Mouse (Mus musculus): ENCODE data around the gene Cdc42bpg. TPM values are rescaled to one million over a fixed set of nuclear protein-coding genes. Genes with fewer than 3 reads are reported as not detected.

The Cdc42bpg gene
- polyA plus RNA-seq, 1 experiment from 2014 or later = 0.35 TPM

DNA sequence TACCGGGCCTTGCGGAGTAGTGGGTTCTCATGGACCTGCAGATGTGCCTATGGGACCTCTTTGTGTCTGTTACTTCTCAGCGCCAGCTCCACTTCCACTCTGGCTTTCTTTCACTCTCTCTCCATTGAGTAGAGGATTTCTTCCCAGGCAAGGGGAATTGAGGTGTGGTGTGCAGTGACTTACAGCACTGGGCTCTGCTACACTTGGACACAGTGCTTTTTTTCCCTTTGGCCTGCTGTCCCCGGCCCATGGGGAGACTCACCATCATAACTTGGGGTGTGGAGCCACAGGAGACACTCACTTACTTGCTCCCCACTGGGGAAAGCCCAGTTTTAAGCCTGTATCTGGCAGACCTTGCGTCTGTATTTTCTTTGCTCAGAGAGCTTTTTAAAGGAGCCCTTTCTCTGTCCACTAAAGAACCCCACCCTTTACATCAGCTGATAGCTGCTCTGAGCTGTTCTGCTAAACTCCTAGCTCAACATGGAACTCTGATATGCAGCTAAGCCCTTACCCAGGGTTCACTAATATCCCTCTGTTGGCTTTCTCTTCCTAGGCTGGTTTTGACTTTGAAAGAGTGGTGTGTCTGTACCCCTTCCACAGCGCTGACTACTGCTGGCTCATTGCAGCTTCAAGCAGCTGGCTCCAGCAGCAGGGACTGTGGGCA, 26.6 kb upstream of the Cdc42bpg start:
- DNase-seq = no peak
- Histone ChIP-seq H3K4me3 (ENCODE audit: low read depth, low read length) (peak overlapping the region; percentile 67), H3K4me1 (ENCODE audit: insufficient read depth) (peaks cover 81% of the 10 kb centered on the region), H3K4me2 (ENCODE audit: low read depth, low read length) (peak overlapping the region; percentile 91), H3K9ac (replicated peaks) (peak overlapping the region; percentile 69), H3K27me3 (ENCODE audit: insufficient read depth, low read length) (no peaks in the 10 kb centered on the region), H3K36me3 (replicated peaks; ENCODE audit: insufficient read depth, low read length) (peaks cover 43% of the 10 kb centered on the region), H3K9me3 (ENCODE audit: low read length) (no peaks in the 10 kb centered on the region), H3K27ac (ENCODE audit: low read depth) (peak overlapping the region; percentile 83; the same call in 1 of the 2 replicates)
- TF ChIP-seq CTCF (IDR thresholded peaks at IDR 0.05; ENCODE audit: low read depth) (no peak), EP300 (IDR thresholded peaks at IDR 0.05; ENCODE audit: low read depth) (no peak)
- no peak for ATAC-seq
- WGBS (ENCODE audit: insufficient replicate concordance) = 80% methylated on average over 6 of the region's 6 CpGs

DNA sequence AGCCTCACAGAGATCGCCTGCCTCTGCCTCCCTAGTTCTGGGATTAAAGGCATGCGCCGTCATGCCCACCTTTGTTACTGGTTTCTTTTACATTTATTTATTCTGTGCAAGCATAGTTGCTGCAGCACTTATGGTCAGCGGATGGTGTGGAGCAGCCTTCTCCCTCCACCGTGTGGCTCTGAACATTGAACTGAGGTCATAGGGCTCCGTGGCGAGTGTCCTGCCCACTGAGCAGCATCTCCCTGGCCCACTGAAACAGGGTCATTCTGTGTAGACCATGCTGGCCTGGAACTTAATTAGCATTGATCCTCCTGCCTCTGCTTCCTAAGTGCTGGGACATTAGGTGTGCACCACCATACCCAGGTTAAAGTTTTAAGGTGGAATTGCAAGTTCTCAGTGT, 25.7 kb upstream of the Cdc42bpg start:
- DNase-seq (no peak), ATAC-seq (no peak)
- Histone ChIP-seq H3K4me3 (ENCODE audit: low read depth, low read length) (no peak overlapping the region), H3K27me3 (ENCODE audit: insufficient read depth, low read length) (no peaks in the 10 kb centered on the region), H3K4me1 (ENCODE audit: insufficient read depth) (peaks cover 83% of the 10 kb centered on the region), H3K9me3 (ENCODE audit: low read length) (no peaks in the 10 kb centered on the region), H3K36me3 (replicated peaks; ENCODE audit: insufficient read depth, low read length) (peaks cover 43% of the 10 kb centered on the region), H3K27ac (ENCODE audit: low read depth) (no peak overlapping the region), H3K4me2 (ENCODE audit: low read depth, low read length) (0 out of 2 replicates have a peak overlapping the region, but pooled peaks have one; percentile 22), H3K9ac (replicated peaks) (0 out of 2 replicates have a peak overlapping the region, but pooled peaks have one; percentile 69)
- TF ChIP-seq EP300 (IDR thresholded peaks at IDR 0.05; ENCODE audit: low read depth) (no peak), CTCF (IDR thresholded peaks at IDR 0.05; ENCODE audit: low read depth) (no peak)
- 82% methylated on average over 7 of the region's 7 CpGs for WGBS (ENCODE audit: insufficient replicate concordance)

DNA sequence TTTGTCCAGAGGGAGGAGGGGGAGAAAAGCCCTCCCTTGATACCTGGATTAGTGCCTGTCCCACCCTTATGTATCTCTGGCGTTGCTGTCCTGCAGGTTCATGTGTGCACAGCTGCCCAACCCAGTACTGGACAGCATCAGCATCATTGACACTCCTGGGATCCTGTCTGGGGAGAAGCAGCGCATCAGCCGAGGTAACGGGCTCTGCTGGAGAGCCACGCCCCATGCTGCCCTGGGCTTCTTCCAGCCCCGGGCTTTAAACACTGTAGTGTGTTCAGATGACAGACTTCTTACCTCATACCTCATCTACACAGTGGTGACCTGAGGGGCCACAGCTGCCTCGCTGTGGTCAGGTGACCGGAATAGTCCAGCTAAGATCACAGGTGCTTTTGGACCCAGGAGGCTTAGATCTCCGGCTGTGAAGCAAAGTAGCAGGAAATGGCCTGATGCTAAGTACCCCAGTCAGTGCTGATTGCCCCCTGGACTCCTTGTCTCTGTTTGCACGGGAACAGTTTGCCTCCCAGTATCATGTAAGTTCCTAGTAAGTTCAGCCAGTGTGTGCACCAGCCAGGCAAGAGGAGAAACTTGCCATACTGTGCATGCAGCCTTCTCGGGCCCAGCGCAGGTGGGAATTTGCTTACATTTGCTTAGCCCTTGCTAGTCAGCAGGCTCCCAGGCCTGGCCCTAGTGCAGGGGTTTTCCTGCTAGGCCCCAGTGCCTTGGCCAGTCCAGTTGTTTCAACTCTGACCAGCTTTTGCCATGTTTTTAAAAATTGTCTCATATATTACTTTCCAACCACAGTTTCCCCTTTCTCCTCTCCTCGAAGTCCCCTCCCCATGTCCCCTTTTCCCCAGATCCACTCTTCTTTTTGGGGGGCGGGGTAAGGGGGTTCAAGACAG, 24.9 kb upstream of the Cdc42bpg start:
- no peak for ATAC-seq
- Histone ChIP-seq H3K9ac (replicated peaks) (no peak overlapping the region), H3K27ac (ENCODE audit: low read depth) (no peak overlapping the region), H3K4me2 (ENCODE audit: low read depth, low read length) (no peak overlapping the region), H3K36me3 (replicated peaks; ENCODE audit: insufficient read depth, low read length) (peaks cover 43% of the 10 kb centered on the region), H3K4me3 (ENCODE audit: low read depth, low read length) (no peak overlapping the region), H3K9me3 (ENCODE audit: low read length) (no peaks in the 10 kb centered on the region), H3K4me1 (ENCODE audit: insufficient read depth) (peaks cover 83% of the 10 kb centered on the region), H3K27me3 (ENCODE audit: insufficient read depth, low read length) (no peaks in the 10 kb centered on the region)
- no peak for DNase-seq
- TF ChIP-seq CTCF (IDR thresholded peaks at IDR 0.05; ENCODE audit: low read depth) (no peak), EP300 (IDR thresholded peaks at IDR 0.05; ENCODE audit: low read depth) (no peak)
- WGBS (ENCODE audit: insufficient replicate concordance) = 64% methylated on average over 14 of the region's 14 CpGs

DNA sequence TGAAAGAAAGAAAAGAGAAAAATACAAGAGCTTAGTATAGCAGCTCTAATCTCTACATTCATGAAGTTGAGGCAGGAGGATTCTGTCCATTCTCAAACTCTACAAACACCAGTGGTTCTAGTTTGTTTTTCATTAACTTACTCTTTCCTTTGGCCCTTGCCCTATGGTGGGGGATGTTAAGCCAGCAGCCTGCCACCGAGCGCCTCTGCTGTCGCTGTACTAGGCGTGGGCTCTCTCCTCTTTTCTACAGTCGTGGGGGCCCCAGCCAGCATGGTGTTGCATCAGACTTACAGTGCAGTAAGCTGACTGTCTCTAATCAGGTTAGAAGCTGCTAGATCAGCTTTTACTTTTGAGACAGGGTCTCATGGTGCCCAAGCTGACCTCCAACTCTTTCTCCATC, 23.3 kb upstream of the Cdc42bpg start:
- peak overlapping the region; percentile 61 for H3K27ac ChIP-seq (ENCODE audit: low read depth)
- TF ChIP-seq EP300 (IDR thresholded peaks at IDR 0.05; ENCODE audit: low read depth) (no peak), CTCF (IDR thresholded peaks at IDR 0.05; ENCODE audit: low read depth) (no peak)
- no peaks in the 10 kb centered on the region for H3K27me3 ChIP-seq (ENCODE audit: insufficient read depth, low read length)
- H3K4me3 ChIP-seq (ENCODE audit: low read depth, low read length) = no peak overlapping the region
- H3K9me3 ChIP-seq (ENCODE audit: low read length) = no peaks in the 10 kb centered on the region
- ATAC-seq (no peak), DNase-seq (no peak)
- peaks cover 51% of the 10 kb centered on the region for H3K36me3 ChIP-seq (replicated peaks; ENCODE audit: insufficient read depth, low read length)
- H3K9ac ChIP-seq (replicated peaks) = no peak overlapping the region
- 15% methylated on average over 5 of the region's 5 CpGs for WGBS (ENCODE audit: insufficient replicate concordance)
- H3K4me2 ChIP-seq (ENCODE audit: low read depth, low read length) = 0 out of 2 replicates have a peak overlapping the region, but pooled peaks have one; percentile 18
- peaks cover 87% of the 10 kb centered on the region for H3K4me1 ChIP-seq (ENCODE audit: insufficient read depth)

DNA sequence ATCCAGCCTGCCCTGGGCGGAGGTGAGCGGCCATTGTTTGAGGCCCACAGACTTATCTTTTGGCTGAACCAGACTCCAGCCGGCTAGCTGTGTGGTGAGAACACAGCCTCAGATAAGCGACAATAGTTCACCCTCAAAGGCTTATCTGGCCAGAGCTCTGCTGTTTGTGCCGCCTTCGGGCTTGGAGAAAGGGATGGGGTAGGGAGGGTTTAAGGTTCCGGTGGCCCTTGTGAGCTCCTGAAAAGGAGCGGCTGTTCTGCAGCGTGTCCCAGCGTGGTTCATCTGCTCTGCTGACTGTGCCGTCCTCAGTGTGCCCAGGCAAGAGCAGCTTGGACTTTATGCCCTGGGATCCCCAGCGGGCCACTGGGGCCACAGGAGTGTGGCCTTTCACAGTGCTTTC, 21.8 kb upstream of the Cdc42bpg start:
- Histone ChIP-seq H3K36me3 (replicated peaks; ENCODE audit: insufficient read depth, low read length) (peaks cover 46% of the 10 kb centered on the region), H3K27me3 (ENCODE audit: insufficient read depth, low read length) (no peaks in the 10 kb centered on the region), H3K4me1 (ENCODE audit: insufficient read depth) (peaks cover 77% of the 10 kb centered on the region), H3K9me3 (ENCODE audit: low read length) (no peaks in the 10 kb centered on the region), H3K27ac (ENCODE audit: low read depth) (peak overlapping the region; percentile 87), H3K4me3 (ENCODE audit: low read depth, low read length) (no peak overlapping the region), H3K9ac (replicated peaks) (peak overlapping the region; percentile 57; the same call in 1 of the 2 replicates), H3K4me2 (ENCODE audit: low read depth, low read length) (peak overlapping the region; percentile 61)
- 35% methylated on average over 12 of the region's 12 CpGs for WGBS (ENCODE audit: insufficient replicate concordance)
- DNase-seq (no peak), ATAC-seq (peak; percentile 73)
- TF ChIP-seq CTCF (IDR thresholded peaks at IDR 0.05; ENCODE audit: low read depth) (no peak), EP300 (IDR thresholded peaks at IDR 0.05; ENCODE audit: low read depth) (peak; percentile 85)

DNA sequence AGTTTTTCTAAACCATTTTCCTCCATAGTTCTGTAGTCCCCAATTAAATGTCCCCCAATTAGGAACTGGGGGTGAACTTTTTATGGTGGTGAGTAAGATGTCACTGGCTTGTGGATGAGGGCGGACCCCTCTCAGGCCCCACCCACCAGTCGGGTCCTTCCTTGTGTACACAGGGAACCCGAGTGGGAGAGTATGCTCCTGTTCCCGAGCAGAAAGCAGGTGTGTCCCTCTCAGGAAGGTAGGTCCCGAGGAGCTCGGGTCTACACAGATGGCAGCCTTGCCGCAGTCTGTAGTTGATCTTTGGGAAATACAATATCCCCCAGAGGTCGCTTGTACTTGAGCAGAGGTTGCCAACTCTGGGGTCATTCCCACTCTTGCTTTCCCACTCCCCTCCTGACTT, 21.0 kb upstream of the Cdc42bpg start:
- TF ChIP-seq EP300 (IDR thresholded peaks at IDR 0.05; ENCODE audit: low read depth) = no peak
- no peak for TF ChIP-seq CTCF (IDR thresholded peaks at IDR 0.05; ENCODE audit: low read depth)
- H3K27ac ChIP-seq (ENCODE audit: low read depth) = peak overlapping the region; percentile 87
- H3K9me3 ChIP-seq (ENCODE audit: low read length) = no peaks in the 10 kb centered on the region
- peak overlapping the region; percentile 57 for H3K9ac ChIP-seq (replicated peaks)
- H3K27me3 ChIP-seq (ENCODE audit: insufficient read depth, low read length) = no peaks in the 10 kb centered on the region
- DNase-seq = no peak
- WGBS (ENCODE audit: insufficient replicate concordance) = 42% methylated on average over 8 of the region's 8 CpGs
- peak overlapping the region; percentile 61 for H3K4me2 ChIP-seq (ENCODE audit: low read depth, low read length)
- H3K4me3 ChIP-seq (ENCODE audit: low read depth, low read length) = no peak overlapping the region
- H3K36me3 ChIP-seq (replicated peaks; ENCODE audit: insufficient read depth, low read length) = peaks cover 42% of the 10 kb centered on the region
- ATAC-seq = no peak
- peaks cover 76% of the 10 kb centered on the region for H3K4me1 ChIP-seq (ENCODE audit: insufficient read depth)

Measured in liver, postnatal 0 days (tissue).